Mouse (Mus musculus) testis, postnatal 14 days (tissue): ENCODE data around the gene Gucd1.

Source experiments
- DNase-seq: peaks from one replicate; pipeline ENCODE4 v3.0.0; 2021; ENCODE audit warnings: low spot score

Gucd1 gene

DNA sequence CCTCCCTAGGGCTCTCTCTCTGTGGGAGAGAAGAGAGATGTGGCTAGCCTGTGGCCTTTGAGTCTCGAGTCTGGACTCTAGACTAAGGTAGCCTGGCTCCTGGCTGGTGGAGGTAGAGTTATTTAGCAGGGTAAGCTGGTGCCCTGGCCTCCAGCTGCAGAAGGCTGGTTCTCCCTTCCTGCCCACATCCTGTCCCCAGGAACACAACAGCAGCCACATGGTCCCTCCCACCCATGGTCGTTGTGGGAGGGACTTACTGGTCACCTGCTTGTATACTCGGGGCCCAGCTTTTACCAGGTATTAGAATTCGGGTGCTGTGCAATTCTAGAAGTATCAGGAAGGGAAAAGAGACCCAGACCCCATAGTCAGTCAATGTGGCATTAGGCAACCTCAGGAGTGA is 197.5 kb downstream of the Gucd1 start:
- DNase-seq = no peak

DNA sequence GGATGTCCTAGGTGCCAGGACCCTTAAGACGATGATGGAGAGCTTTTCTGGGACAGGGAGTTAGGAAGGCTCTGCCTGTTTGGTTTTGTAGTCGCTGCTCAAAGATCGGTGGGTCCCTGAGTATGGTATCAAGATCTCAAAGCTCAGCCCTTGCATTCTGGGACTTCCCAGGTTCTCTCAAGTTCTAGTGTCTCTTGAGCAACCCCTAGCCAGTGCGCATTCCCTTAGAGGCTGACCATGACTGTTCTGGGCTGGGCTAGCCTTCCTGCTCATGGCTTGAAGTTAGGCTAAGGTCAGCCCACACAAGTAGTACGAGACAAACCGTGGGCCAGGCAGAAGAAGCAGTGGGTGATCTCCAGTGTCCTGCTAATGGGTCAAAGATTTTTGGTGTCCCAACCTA is 199.6 kb downstream of the Gucd1 start:
- DNase-seq = no peak

- DNase-seq = peak; percentile 61
Measured at GRCm38 (mm10) chr10:75316908-75317761, 200.6 kb downstream of the Gucd1 start.

DNA sequence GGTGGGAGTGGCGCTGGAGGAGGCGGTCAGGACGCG is 201.1 kb downstream of the Gucd1 start, which contains the start of gene Adora2a:
Gene Adora2a, plus strand, starts transcription at position 6 of the 36 bp plus-strand sequence.
- DNase-seq = no peak

- DNase-seq = no peak
Measured at GRCm38 (mm10) chr10:75316472-75316871, 201.3 kb downstream of the Gucd1 start.

DNA sequence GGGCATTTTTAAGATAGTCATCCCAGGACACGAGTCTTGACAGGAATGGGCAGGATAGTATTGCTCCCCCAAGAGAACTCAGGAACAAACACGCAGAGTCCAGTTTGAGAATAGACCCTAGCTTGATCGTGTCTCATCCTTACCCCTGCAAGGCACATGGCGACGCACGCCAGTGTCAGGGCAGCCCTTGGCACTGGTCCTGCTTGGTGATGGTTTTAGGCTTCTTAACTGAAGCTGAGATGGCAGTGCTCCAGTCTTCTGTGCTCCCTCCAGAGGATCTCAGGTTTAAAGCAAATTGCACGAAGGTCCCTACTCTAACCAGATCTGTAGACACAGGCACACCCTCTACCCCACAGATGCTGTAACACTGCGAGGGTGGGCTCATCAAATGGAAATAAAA is 202.0 kb downstream of the Gucd1 start:
- no peak for DNase-seq

DNA sequence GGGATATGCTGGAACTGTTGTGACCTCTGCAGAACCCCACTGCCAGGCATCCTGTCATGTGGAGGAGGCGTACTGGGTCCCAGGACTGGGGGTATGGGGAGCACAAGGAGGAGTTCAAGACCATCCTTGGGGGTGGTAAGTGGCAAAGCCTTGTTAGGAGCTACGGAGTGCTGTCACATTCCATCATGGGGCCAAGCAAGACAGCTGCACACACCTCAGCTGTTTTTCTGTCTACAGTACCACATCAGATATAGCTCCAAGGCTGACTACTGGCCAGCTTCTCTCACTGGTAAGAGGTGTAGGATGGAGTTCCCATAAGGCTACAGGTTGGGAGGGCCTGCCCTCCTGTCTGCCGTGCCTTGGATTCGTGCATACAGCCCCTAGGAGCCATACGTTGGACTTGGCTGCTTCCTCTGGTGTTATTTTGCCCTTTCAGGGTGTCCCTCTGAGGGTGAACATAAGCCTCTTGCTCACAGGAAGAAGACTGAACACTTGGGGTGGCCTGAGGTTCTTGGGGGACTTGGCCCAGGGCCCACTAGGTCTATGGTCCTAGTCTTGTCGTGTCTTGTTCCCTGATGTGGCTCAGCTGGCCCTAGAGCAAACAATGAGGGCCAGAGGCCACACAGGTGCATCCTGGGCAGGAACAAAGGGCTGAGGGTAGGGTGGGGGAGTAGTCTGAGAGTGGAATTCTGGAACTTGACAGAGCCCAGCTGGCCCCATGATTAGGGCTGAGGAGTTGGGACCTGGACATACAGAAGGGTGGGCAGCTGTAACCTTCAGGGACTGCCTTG is 203.4 kb downstream of the Gucd1 start:
- no peak for DNase-seq

- DNase-seq = no peak
Measured at GRCm38 (mm10) chr10:75312361-75312760, 205.4 kb downstream of the Gucd1 start.

- no peak for DNase-seq
Measured at GRCm38 (mm10) chr10:75307130-75307529, 210.6 kb downstream of the Gucd1 start.

- no peak for DNase-seq
Measured at GRCm38 (mm10) chr10:75304413-75304812, 213.4 kb downstream of the Gucd1 start.

DNA sequence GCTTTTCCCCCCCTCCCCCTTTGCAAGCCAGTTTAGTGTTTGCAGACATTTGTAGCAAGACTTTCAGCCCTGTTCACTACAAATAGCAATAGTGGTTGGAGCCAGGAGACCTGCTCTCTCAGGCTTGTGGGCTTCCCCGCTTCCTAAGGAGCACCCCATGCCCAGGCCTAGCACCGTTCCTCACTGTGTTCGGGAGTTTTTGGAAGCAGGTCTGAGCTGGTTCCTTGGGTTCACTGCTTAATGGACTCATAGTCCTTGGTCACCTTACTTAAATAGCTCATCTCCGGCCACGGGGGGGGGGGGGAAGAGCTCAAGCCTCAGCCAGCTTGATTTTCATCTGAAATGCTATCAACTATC is 213.7 kb downstream of the Gucd1 start:
- no peak for DNase-seq

- no peak for DNase-seq
Measured at GRCm38 (mm10) chr10:75303324-75304048, 214.3 kb downstream of the Gucd1 start.

- DNase-seq = no peak
Measured at GRCm38 (mm10) chr10:75302536-75302935, 215.2 kb downstream of the Gucd1 start.

- no peak for DNase-seq
Measured at GRCm38 (mm10) chr10:75301937-75302336, 215.8 kb downstream of the Gucd1 start.

DNA sequence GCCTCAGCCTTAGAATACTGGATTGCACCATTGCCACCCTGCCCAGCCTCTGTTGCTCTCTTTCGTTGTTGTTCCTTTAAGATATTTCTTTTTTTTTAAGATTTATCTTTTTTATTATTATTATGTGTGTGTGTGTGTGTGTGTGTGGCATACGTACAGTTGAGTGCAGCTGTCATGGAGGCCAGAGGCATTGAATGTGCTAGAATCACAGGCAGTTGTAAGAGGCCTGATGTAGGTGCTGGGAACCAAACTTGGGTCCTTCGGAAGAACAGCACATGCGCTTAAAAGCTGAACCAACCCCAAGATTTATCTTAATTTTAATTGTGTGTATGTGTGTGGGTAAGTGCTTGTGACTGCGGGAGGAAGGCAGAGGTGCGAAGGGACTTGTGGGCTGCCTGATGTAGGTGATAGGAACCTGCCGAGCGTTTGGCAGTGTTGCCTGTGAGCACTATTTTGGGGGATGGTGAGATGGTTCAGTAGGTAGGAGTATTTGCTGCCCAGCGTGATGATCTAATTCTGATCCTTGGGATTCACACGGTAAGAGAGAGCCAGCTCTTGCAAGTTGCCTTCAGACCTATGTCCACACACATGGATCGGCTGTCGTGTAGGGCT is 216.5 kb downstream of the Gucd1 start:
- DNase-seq = no peak
